Mouse (Mus musculus) megakaryocyte, embryonic 14.5 days (primary cell): Measurements from ENCODE around the gene Adipor2. TPM values are rescaled to one million over a fixed set of nuclear protein-coding genes. Genes with fewer than 3 reads are reported as not detected.
A peak's percentile ranks its signal among the peaks of the same experiment; 100 is the strongest.

Experiments
- H3K27me3 ChIP-seq: replicated peaks from 2 replicates; pipeline ENCODE3; 2012; ENCODE audit warnings: inconsistent platforms
- H3K36me3 ChIP-seq: replicated peaks from 2 replicates; pipeline ENCODE3; 2012; ENCODE audit warnings: low read length, inconsistent platforms, mixed read lengths
- H3K4me1 ChIP-seq: 2 replicates; pipeline ENCODE4 v1.6.1; 2012; ENCODE audit warnings: inconsistent platforms
- H3K4me3 ChIP-seq: replicated peaks from 2 replicates; pipeline ENCODE3; 2012; ENCODE audit warnings: moderate library complexity, mild to moderate bottlenecking, inconsistent platforms
- H3K9me3 ChIP-seq: 2 replicates; pipeline ENCODE4 v1.6.1; 2012; ENCODE audit warnings: inconsistent platforms
- FLI1 ChIP-seq: IDR thresholded peaks from 2 replicates; pipeline ENCODE4 v1.6.1; 2012; ENCODE audit warnings: low read length, inconsistent platforms, mixed read lengths
- GATA1 ChIP-seq: IDR thresholded peaks from 3 replicates; pipeline ENCODE4 v1.6.1; 2012; ENCODE audit warnings: mixed read lengths, low read length, inconsistent platforms, borderline replicate concordance
- polyA plus RNA-seq: library from polyadenylated mRNA; stranded (reverse); fragments of >175 nt; gene quantifications from 2 replicates; pipeline ENCODE4 v1.2.3, GENCODE M21; 2012; ENCODE audit warnings: low replicate concordance; ENCODE audit not compliant: insufficient read depth

Adipor2 gene
- polyA plus RNA-seq: 6.0 and 11.7 TPM in 2 replicates

DNA sequence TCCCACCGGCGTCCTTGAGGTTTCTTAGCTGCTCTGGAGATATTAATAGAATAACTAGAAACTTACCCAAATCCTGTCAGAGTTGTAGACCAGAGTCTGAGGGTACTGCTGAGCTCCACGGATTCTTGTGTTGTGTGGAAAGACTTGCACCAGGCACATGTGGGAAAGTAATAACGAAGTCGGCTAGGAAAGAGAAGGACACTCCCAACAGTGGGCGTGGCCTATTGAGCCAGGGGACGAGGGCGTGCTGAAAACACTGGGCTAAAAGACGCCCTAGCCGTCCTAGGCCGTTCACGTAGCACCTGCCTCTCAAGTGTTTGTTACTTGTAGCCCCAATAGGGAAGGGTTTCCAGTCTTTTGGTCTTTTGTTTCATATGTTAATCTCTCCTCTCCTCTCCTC is at the start of gene Adipor2:
Gene Adipor2, minus strand, starts transcription at position 351 of the 400 bp plus-strand sequence.
- no peak for TF ChIP-seq GATA1
- no peak for TF ChIP-seq FLI1
- no peaks in the 10 kb centered on the region for H3K9me3 ChIP-seq
- peak within 1 kb of the TSS; percentile 90 for H3K4me3 ChIP-seq
- peaks cover 15% of the 10 kb centered on the region for H3K27me3 ChIP-seq
- H3K4me1 ChIP-seq: peaks cover 45% of the 10 kb centered on the region
- no peaks in the 10 kb centered on the region for H3K36me3 ChIP-seq

DNA sequence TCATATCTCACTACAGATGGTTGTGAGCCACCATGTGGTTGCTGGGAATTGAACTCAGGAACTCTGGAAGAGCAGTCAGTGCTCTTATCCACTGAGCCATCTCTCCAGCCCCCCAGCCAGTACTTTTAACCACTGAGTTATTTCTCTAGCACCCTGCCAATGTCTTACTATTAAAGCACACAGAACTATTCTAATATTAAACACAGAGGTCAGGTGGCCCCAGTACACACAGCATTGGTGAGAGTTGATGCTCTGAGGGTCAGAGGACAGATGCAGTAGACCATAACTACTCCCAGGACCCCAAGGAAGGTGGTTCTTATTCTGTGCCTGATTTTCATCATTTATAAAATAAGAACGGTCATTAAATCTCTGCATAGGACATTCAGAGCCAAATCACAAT is 48.7 kb upstream of the Adipor2 start:
- TF ChIP-seq GATA1: no peak
- no peak for TF ChIP-seq FLI1

GRCm38 (mm10) chr6:119460391-119460790 is 42.9 kb upstream of the Adipor2 start:
- H3K27me3 ChIP-seq: peaks cover 71% of the 10 kb centered on the region
- H3K4me3 ChIP-seq: no peak overlapping the region
- H3K9me3 ChIP-seq: peaks cover 10% of the 10 kb centered on the region
- no peaks in the 10 kb centered on the region for H3K36me3 ChIP-seq
- peaks cover 11% of the 10 kb centered on the region for H3K4me1 ChIP-seq
- TF ChIP-seq GATA1 (no peak), FLI1 (no peak)

More for the DNA sequence above, 48.7 kb upstream of the Adipor2 start:
- peaks cover 8% of the 10 kb centered on the region for H3K4me1 ChIP-seq
- no peak overlapping the region for H3K4me3 ChIP-seq
- H3K9me3 ChIP-seq: peaks cover 10% of the 10 kb centered on the region
- H3K27me3 ChIP-seq: peaks cover 61% of the 10 kb centered on the region
- H3K36me3 ChIP-seq: no peaks in the 10 kb centered on the region

DNA sequence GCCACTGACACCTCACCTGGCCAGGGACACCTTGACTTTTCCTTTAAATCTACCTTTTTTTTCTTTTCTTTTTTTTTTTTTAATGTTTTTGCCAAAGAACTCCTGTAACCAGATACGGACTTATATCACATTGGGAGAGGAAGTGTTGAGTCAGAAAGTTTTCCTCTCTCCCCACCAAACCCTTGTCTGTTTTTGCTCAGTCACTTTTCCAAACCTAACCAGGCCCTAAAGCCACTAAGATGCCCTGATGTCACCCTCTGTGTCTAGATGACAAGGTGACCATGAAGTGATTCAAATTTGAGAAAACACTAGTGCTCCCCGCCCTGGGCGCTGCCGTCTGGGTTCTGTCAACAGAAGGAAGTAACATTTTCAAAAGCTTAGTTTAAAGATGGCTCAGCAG is 41.5 kb upstream of the Adipor2 start:
- no peaks in the 10 kb centered on the region for H3K36me3 ChIP-seq
- peaks cover 77% of the 10 kb centered on the region for H3K27me3 ChIP-seq
- peaks cover 10% of the 10 kb centered on the region for H3K9me3 ChIP-seq
- H3K4me1 ChIP-seq: peaks cover 11% of the 10 kb centered on the region
- H3K4me3 ChIP-seq: no peak overlapping the region
- no peak for TF ChIP-seq FLI1

- TF ChIP-seq GATA1: no peak
- TF ChIP-seq FLI1: no peak
- Histone ChIP-seq H3K36me3 (no peaks in the 10 kb centered on the region), H3K4me1 (peaks cover 11% of the 10 kb centered on the region), H3K9me3 (peaks cover 9% of the 10 kb centered on the region), H3K4me3 (no peak overlapping the region), H3K27me3 (peaks cover 84% of the 10 kb centered on the region)
Measured at GRCm38 (mm10) chr6:119458166-119458565, 40.7 kb upstream of the Adipor2 start.

DNA sequence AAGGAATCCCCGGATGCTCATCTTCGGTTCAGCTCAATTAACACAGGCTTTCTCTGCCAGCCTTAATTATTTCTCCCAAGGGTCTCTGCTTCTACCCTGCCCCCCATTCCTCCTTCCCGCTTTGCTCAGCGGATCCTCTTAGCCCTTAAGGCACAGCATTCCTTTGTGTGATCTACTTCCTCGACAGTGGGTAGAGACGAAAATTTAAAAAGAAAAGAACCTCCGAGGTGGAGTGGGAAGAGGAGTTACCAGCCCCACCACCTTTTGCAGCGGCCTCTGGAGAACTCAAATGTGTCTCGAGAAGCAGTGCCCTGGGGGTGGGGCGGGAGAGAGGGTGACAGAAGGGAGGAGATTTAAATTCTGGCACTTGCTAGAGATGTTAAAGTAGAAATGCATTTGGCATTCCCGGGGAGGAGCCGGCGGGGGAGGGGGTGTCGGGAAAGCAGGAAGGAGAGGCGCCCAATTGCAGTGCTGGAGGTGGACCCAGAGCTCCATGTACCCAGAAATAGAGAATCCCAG is 34.5 kb upstream of the Adipor2 start:
- Histone ChIP-seq H3K4me3 (no peak overlapping the region), H3K9me3 (peaks cover under 1% of the 10 kb centered on the region; the same call in 1 of the 2 replicates), H3K27me3 (peaks cover 93% of the 10 kb centered on the region), H3K36me3 (no peaks in the 10 kb centered on the region), H3K4me1 (peaks cover 27% of the 10 kb centered on the region)
- TF ChIP-seq GATA1: no peak

DNA sequence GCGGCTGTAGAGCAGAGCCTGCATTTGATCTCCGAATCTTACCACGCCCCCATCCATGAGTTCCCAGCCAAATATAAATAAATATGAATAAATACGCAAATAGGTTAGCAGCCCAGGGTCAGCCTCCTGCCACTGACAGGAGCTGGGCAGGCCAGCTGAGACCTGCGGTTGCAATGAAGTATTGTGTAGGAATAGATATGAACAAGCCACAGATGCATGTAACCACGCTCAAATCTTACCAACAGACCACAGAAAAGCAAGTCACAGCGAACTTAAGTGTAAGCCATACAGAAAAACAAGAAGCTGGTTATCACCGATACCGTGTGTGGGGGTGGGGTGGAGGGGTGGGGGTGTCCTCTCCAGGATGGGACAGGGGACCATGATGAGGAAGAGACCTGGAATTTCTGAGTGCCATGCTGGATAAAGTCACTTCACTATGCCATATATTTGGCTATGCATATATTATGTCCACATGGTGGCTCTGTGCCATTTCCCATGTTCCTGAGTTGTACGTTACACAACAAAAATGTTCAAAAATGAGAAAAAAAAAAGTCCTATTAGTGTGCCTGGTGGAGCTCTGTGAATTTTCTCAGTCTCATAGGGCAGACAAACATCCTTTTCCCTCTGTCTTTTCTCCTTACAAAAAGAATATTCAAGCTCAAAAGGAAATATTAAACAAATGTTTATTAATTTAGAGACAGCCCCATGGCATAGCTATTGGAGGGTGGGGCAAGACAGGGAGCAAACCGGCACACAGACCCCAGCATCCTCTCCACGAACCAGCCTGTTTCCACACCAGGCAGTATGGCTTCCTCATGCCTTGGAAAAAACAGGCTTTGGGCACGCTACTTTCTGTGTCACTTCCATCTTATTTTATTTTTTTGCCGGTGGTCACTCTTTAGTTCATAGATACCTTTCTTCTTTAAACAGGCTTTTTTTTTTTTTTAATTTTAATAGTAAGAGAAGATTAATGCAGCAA is 33.8 kb upstream of the Adipor2 start:
- TF ChIP-seq GATA1: no peak
- TF ChIP-seq FLI1: no peak
- no peaks in the 10 kb centered on the region for H3K36me3 ChIP-seq
- H3K27me3 ChIP-seq: peaks cover 94% of the 10 kb centered on the region
- peaks cover 8% of the 10 kb centered on the region; the same call in 1 of the 2 replicates for H3K9me3 ChIP-seq
- H3K4me1 ChIP-seq: peaks cover 28% of the 10 kb centered on the region
- H3K4me3 ChIP-seq: peak overlapping the region; percentile 42

GRCm38 (mm10) chr6:119449060-119449499 is 31.6 kb upstream of the Adipor2 start:
- Histone ChIP-seq H3K27me3 (peaks cover 91% of the 10 kb centered on the region), H3K36me3 (no peaks in the 10 kb centered on the region), H3K4me1 (peaks cover 33% of the 10 kb centered on the region), H3K9me3 (peaks cover 9% of the 10 kb centered on the region; the same call in 1 of the 2 replicates), H3K4me3 (no peak overlapping the region)
- TF ChIP-seq FLI1 (no peak), GATA1 (no peak)

GRCm38 (mm10) chr6:119448321-119449059 is 31.0 kb upstream of the Adipor2 start:
- Histone ChIP-seq H3K27me3 (peaks cover 86% of the 10 kb centered on the region), H3K36me3 (no peaks in the 10 kb centered on the region), H3K4me3 (peak overlapping the region; percentile 19), H3K9me3 (peaks cover 9% of the 10 kb centered on the region; the same call in 1 of the 2 replicates), H3K4me1 (peaks cover 39% of the 10 kb centered on the region)
- TF ChIP-seq FLI1: no peak
- no peak for TF ChIP-seq GATA1
